Mouse (Mus musculus): Measurements from ENCODE around the gene Hdgfl1. TPM values are rescaled to one million over a fixed set of nuclear protein-coding genes. Genes with fewer than 3 reads are reported as not detected.

Hdgfl1 gene
- polyA plus RNA-seq (2012; rRNA removed): not detected in 2 replicates

GRCm38 (mm10) chr13:26769955-26770354, at the start of gene Hdgfl1:
TSS of gene Hdgfl1 (minus strand) at chr13:26770165.

Measured in stomach, adult 2 months (tissue).